Mouse (Mus musculus) limb, embryonic 12.5 days (tissue): ENCODE measurements around the gene Nkx2-2. TPM values are rescaled to one million over a fixed set of nuclear protein-coding genes. Genes with fewer than 3 reads are reported as not detected.

Experiments used
- ATAC-seq: fragments of 200-750 bp; cut with Nextera tagmentation; 2 replicates; pipeline ENCODE4 v1.8.0; 2017; ENCODE audit warnings: low read depth, moderate TSS enrichment; ENCODE audit not compliant: insufficient number of reproducible peaks, insufficient read depth, low FRiP score, low TSS enrichment
- H3K27ac ChIP-seq: fragments of 300-500 bp; sonication (generic); 2 replicates; pipeline ENCODE4 v1.5.1; 2016; ENCODE audit warnings: mild to moderate bottlenecking, moderate library complexity
- H3K27me3 ChIP-seq: fragments of 300-500 bp; sonication (generic); 2 replicates; pipeline ENCODE4 v1.6.1; 2016; ENCODE audit warnings: mild to moderate bottlenecking, moderate library complexity
- H3K36me3 ChIP-seq: fragments of 300-500 bp; sonication (generic); 2 replicates; pipeline ENCODE4 v1.6.1; 2016; ENCODE audit warnings: mild to moderate bottlenecking, moderate library complexity
- H3K4me1 ChIP-seq: fragments of 300-500 bp; sonication (generic); replicated peaks from 2 replicates; pipeline ENCODE4 v1.6.1; 2016
- H3K4me2 ChIP-seq: fragments of 300-500 bp; sonication (generic); 2 replicates; pipeline ENCODE4 v1.6.1; 2016; ENCODE audit warnings: mild to moderate bottlenecking, moderate library complexity
- H3K4me3 ChIP-seq: fragments of 300-500 bp; sonication (generic); replicated peaks from 2 replicates; pipeline ENCODE4 v1.5.1; 2016; ENCODE audit warnings: mild to moderate bottlenecking
- H3K9ac ChIP-seq: fragments of 300-500 bp; sonication (generic); replicated peaks from 2 replicates; pipeline ENCODE4 v1.6.1; 2016; ENCODE audit warnings: mild to moderate bottlenecking, moderate library complexity
- H3K9me3 ChIP-seq: fragments of 300-500 bp; sonication (generic); 2 replicates; pipeline ENCODE4 v1.6.1; 2016; ENCODE audit warnings: mild to moderate bottlenecking, moderate library complexity
- WGBS: fragments of 180-500 bp; shearing (Covaris S2); methylation state at CpG from one replicate; pipeline ENCODE4 v1.1.7; 2016; 5-methylcytosine and 5-hydroxymethylcytosine counted together
- polyA plus RNA-seq: library from polyadenylated mRNA; unstranded; fragments of >200 nt; fragmentation: Nextera tagmentation; extraction: Ambion mirVana; gene quantifications from 2 replicates; pipeline ENCODE4 v1.2.1, GENCODE M21; 2016

The Nkx2-2 gene
- polyA plus RNA-seq, 1 experiment from 2014 or later: not detected

DNA sequence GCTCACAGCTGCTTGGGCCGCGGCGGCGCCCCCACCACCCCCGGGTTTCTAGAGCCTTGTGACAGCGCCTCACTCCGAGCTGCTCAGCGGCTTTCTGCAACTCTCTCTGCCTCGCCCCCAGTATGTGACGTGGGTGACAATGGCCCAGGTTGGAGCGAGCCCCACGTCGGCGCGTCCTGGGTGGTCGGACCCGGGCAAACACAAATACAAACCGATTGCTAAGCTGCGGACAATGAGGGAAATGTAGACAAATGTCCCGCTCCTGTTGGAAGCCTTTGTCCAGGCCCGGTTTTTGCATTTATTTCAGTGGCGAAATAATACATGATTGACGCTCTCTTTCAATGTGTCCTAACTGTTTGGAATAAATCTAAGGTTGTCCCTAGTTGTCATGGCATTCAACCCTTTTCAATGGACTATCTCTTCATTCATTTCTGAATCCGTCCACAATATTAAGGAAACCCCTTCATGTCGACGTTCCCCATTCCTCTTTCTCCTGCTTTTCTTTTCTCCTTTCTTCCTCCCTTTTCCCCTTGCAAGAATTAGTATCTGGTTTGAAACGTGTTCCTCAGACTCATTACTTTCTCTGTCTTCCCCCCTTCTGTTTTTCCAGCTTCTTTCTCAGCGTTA, 5.9 kb downstream of the Nkx2-2 start:
- WGBS: 1% methylated on average over 28 of the region's 28 CpGs
- Histone ChIP-seq H3K9me3 (no peaks in the 10 kb centered on the region), H3K4me1 (peaks cover 27% of the 10 kb centered on the region), H3K27me3 (peaks cover 97% of the 10 kb centered on the region), H3K4me2 (no peak overlapping the region), H3K27ac (no peak overlapping the region), H3K9ac (no peak overlapping the region), H3K36me3 (no peaks in the 10 kb centered on the region), H3K4me3 (no peak overlapping the region; the same call in 1 of the 2 replicates)
- ATAC-seq: no peak

DNA sequence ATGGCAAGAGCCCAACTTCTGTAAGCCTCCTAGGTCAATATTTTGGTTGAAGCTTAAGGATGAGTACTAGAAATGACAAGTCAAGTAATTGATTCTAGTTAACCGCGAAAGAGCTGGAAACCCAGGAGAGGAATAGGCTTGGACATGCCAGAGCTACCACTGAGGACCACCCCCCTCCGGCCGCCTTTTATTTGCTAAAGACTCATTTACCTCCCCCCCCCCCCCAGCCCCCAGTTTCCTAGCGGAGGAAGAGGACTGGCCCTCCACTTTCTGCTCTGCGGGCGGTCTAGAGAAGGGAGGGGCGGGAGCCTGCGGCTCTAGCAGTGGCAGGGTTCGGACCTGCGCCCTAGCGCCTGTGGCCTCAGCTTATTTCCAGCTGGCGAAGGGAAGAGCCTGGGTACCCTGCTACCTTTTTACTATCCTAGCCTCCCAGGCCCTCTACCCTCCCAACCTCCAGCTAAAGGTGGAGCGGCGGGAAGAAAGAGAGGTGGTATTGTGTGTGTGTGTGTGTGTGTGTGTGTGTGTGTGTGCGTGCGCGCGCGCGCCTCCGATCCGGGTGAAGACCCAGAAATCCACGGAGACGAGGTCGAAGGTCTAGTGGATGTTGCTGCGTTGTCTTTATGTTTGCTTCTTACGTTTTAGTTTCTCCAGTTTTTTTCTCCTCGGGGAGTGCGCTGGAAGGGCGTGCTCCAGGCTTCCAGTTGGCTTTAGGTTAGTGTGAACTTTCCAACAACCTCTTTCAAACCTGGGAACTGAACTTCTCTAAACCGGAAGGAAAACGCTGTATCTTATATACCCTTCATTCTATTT, 6.8 kb downstream of the Nkx2-2 start:
- Histone ChIP-seq H3K9ac (no peak overlapping the region), H3K27ac (no peak overlapping the region), H3K9me3 (no peaks in the 10 kb centered on the region), H3K36me3 (no peaks in the 10 kb centered on the region), H3K27me3 (peaks cover 97% of the 10 kb centered on the region), H3K4me2 (peak overlapping the region; percentile 8; the same call in 1 of the 2 replicates), H3K4me3 (no peak overlapping the region), H3K4me1 (peaks cover 27% of the 10 kb centered on the region)
- no peak for ATAC-seq
- under 1% methylated on average over 33 of the region's 33 CpGs for WGBS

DNA sequence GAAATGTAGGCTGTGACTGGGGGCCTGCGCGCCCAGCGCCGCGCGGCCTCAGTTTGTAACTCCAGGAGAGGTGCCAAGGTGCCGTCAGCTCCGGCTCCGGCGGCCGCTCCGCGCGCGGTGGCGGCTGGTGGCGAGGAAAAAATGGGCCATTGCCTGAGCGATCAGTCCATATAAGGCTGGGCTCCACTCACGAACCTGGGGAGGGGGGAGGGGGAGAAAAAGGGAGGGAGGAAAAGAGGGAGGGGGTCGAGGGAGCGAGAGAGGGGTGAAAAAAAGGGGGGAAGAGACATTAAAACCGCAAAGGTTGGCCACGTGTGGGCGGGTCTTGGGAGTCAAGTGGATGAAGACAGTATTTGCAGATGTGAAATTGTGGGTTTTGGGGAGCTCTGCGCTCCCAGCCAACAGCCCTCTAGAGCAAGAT, 7.8 kb downstream of the Nkx2-2 start:
- Histone ChIP-seq H3K9ac (no peak overlapping the region), H3K27ac (no peak overlapping the region), H3K4me2 (no peak overlapping the region), H3K36me3 (no peaks in the 10 kb centered on the region), H3K27me3 (peaks cover 97% of the 10 kb centered on the region), H3K9me3 (no peaks in the 10 kb centered on the region), H3K4me1 (peaks cover 27% of the 10 kb centered on the region), H3K4me3 (no peak overlapping the region)
- under 1% methylated on average over 25 of the region's 25 CpGs for WGBS
- ATAC-seq: no peak

DNA sequence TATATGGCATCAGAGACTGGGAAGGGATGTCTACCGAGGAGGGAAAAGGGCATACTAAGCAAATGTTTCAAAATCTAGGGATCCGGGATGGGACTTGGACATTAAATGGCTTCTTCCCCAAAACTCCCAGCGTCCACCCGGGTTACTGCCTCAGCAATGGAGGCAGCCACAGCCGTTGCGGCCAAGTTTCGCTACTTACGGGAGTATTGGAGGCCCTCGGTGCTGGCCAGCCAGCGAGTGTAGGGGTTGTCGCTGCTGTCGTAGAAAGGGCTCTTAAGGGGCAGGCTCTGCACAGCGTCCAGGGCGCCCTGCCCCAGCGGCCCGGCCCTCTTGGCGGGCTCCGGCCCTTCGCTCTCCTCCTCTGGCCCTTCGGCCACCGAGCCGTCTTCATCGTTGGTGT, 8.5 kb downstream of the Nkx2-2 start:
- peak overlapping the region; percentile 21 for H3K4me2 ChIP-seq
- peak overlapping the region; percentile 7; the same call in 1 of the 2 replicates for H3K4me3 ChIP-seq
- no peaks in the 10 kb centered on the region for H3K36me3 ChIP-seq
- under 1% methylated on average over 23 of the region's 23 CpGs for WGBS
- H3K27ac ChIP-seq: no peak overlapping the region
- no peak for ATAC-seq
- peaks cover 97% of the 10 kb centered on the region for H3K27me3 ChIP-seq
- H3K4me1 ChIP-seq: peaks cover 27% of the 10 kb centered on the region
- no peak overlapping the region for H3K9ac ChIP-seq
- H3K9me3 ChIP-seq: no peaks in the 10 kb centered on the region

DNA sequence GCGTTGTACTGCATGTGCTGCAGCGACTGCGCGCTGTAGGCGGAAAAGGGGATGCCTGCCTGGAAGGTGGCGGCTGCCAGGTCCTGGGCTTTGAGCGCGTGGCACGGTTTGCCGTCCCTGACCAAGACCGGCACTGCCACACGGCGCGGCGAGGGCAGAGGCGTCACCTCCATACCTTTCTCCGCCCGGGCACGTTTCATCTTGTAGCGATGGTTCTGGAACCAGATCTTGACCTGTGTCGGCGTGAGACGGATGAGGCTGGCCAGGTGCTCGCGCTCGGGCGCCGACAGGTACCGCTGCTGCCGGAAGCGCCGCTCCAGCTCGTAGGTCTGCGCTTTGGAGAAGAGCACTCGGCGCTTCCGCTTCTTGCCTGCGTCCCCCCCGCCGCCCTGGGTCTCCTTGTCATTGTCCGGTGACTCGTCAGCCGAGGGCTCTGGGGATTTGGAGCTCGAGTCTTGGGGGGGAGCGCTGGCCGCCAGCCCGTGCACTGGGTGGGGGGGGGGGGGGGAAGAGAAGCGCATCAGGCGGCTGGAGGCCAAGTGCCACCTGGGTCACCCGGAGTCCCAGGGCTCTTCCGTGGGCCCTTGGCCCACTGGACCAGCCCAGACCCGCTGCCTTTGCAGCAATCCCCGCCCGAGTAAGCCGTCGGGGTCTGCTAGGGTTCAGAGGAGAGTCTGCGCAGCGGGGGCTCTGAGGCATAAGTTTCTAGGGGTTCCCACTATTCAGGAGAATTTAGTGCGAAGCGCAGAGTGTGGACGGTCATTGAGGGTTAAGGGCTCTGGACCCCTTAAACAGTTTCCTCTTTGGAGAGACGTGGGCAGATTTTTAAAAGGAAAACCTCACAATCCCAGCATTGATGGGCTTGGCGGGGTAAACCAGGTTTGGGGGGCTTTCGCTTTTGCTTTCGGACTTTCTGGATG, 9.7 kb downstream of the Nkx2-2 start:
- H3K27me3 ChIP-seq: peaks cover 97% of the 10 kb centered on the region

DNA sequence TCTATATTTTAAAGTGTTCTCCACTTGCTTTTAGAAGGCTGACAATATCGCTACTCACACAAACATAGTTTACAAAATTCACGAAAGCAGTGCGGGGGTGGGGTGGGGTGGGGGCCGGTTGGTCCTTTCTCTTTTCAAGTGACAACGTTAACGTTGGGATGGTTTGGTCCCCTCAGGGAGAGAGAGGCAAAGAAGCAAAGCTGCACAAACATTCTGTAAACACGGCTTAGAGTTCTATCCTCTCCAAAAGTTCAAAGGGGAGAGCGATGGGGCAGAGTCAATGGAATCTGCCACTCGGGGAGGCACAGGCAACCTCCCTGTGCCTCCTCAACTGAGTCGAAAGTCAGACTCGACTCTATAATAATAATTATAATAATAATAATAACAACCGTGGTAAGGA, 10.5 kb downstream of the Nkx2-2 start:
- Histone ChIP-seq H3K9me3 (no peaks in the 10 kb centered on the region), H3K36me3 (no peaks in the 10 kb centered on the region), H3K4me3 (no peak overlapping the region), H3K27ac (no peak overlapping the region), H3K27me3 (peaks cover 97% of the 10 kb centered on the region), H3K9ac (no peak overlapping the region), H3K4me2 (no peak overlapping the region), H3K4me1 (peaks cover 20% of the 10 kb centered on the region; the same call in 1 of the 2 replicates)
- WGBS: 3% methylated on average over 12 of the region's 12 CpGs
- ATAC-seq: no peak

More for the DNA sequence above, 9.7 kb downstream of the Nkx2-2 start:
- no peak overlapping the region for H3K27ac ChIP-seq
- H3K9ac ChIP-seq: no peak overlapping the region
- H3K36me3 ChIP-seq: no peaks in the 10 kb centered on the region
- H3K4me1 ChIP-seq: peaks cover 23% of the 10 kb centered on the region
- peak overlapping the region; percentile 42 for H3K4me2 ChIP-seq
- H3K4me3 ChIP-seq: peak overlapping the region; percentile 22
- WGBS: under 1% methylated on average over 60 of the region's 65 CpGs
- no peaks in the 10 kb centered on the region for H3K9me3 ChIP-seq
- ATAC-seq: no peak

DNA sequence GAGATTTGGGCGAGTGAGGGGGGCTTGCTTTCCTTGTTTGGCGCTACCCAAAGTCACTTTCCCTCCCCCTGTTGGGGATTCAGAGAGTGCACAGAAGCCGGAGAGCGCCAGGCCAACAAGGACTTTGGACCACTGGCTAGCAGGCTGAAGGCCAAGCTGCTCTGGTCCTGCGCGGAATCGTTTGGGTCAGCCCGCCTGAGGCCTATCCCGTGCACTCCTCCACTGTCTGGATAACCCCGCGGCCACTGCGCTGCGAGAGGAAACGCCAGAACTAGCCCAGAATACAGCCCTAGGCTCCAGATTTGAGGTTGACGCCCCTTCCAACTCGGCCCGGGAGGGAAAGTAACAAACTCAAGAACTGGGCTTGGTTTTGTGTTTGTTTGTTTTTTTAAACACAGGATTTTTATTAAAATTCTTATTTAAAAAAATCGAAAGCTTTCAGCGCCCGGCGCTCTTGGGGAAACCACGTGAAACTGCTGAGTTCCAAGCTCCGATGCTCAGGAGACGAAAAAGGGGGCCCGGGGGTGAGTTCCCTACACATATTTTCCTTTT, 11.3 kb downstream of the Nkx2-2 start:
- Histone ChIP-seq H3K4me1 (peaks cover 20% of the 10 kb centered on the region; the same call in 1 of the 2 replicates), H3K9me3 (no peaks in the 10 kb centered on the region), H3K4me2 (no peak overlapping the region), H3K27ac (no peak overlapping the region), H3K36me3 (no peaks in the 10 kb centered on the region), H3K9ac (no peak overlapping the region), H3K4me3 (no peak overlapping the region), H3K27me3 (peaks cover 97% of the 10 kb centered on the region)
- 1% methylated on average over 25 of the region's 25 CpGs for WGBS
- no peak for ATAC-seq

DNA sequence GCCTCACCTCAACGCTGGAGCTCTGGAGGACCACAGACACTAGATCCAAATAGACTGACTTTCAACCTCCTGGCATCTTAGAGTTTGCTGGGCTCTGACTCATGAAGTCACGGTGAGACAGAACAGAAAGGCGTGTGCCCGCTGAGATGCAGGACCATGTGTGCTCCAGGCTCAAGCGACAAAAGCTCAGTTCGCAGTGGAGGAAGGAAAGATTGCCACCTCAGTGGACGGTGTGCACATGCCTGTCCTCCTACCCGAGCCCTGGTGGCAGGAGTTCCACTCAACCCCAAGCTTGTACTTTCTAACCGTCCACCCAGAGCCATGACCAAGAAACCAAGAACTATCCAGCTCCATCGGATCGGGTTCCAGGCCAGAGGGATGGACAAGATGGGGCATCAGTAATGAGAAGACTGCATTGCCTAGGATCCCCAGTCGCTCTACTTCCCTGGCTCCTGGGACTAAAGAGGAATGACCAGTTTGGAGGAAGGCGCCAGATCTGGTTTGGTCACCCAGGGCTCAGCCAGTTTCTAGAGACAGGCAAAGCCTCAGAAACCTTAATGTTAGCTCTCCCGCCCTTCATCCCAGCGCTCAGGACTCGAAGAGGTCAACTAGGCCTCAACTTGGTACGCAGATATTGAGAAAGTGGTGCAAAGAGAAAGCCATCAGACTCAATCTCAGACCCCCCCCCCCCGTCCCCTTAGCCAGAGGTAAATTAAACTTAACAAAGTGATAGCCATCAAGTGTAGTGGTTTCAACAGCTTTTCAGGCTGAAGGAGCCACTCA, 11.9 kb downstream of the Nkx2-2 start:
- Histone ChIP-seq H3K27ac (no peak overlapping the region), H3K27me3 (peaks cover 93% of the 10 kb centered on the region), H3K9me3 (no peaks in the 10 kb centered on the region), H3K36me3 (no peaks in the 10 kb centered on the region), H3K4me1 (peaks cover 18% of the 10 kb centered on the region; the same call in 1 of the 2 replicates), H3K4me3 (no peak overlapping the region), H3K4me2 (no peak overlapping the region), H3K9ac (no peak overlapping the region)
- ATAC-seq: no peak
- WGBS: 7% methylated on average over 18 of the region's 18 CpGs

DNA sequence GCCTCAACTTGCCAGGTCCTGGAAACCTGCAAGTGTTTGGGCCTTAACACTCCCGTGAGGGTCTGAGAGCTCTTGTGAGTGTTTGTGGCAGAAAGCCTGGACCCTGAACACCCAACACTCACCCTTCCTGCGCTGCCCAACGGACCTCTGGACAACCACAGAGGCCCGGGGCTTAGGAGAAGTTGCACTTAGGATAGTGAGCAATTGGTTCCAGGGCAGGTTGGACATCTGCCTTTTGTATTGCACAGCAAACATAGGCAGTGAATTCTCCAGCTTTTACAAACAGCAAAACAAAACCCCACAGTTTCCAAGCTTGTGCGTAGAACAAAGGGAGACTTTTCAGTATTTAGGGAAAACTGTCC, 12.8 kb downstream of the Nkx2-2 start:
- Histone ChIP-seq H3K27me3 (peaks cover 93% of the 10 kb centered on the region), H3K27ac (no peak overlapping the region), H3K4me2 (no peak overlapping the region), H3K9me3 (no peaks in the 10 kb centered on the region), H3K36me3 (no peaks in the 10 kb centered on the region), H3K4me1 (peaks cover 14% of the 10 kb centered on the region; the same call in 1 of the 2 replicates), H3K9ac (no peak overlapping the region), H3K4me3 (no peak overlapping the region)
- no peak for ATAC-seq
- 3% methylated on average over 5 of the region's 5 CpGs for WGBS

DNA sequence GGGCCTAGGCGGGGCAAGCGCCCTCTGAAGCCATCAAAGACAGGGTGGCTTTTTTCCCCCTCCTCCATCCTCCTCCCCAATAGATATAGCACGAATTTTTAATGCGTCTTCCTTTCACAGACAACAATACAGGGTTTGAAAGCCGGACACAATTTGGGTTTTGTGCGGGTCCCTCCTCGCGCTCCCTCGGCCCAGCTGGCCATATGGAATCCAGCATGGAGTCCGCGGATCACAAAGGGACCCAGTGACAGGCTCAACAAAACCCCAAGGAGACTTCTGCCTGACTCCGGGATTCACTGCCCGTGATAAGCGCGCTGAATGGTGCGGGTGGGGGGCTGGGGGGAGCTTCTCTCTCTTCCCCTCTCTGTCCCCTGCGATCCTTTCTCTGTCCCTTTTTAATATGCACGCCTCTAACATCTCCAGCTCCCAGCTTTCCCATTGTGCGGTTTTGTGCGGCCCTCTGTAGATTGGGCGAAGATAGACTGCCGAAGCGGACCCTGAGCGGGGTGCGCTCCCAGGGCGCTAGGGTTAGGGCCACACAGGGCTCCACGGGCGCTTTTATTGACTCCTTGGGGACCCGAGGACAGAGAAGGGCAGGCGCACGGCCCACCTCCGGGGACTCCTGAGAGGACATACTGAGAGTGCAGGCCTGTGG, 13.3 kb downstream of the Nkx2-2 start:
- Histone ChIP-seq H3K36me3 (no peaks in the 10 kb centered on the region), H3K4me2 (no peak overlapping the region), H3K9ac (no peak overlapping the region), H3K27me3 (peaks cover 90% of the 10 kb centered on the region), H3K4me1 (peaks cover 12% of the 10 kb centered on the region; the same call in 1 of the 2 replicates), H3K4me3 (no peak overlapping the region), H3K27ac (no peak overlapping the region), H3K9me3 (no peaks in the 10 kb centered on the region)
- no peak for ATAC-seq
- WGBS: 2% methylated on average over 32 of the region's 32 CpGs
